Mouse (Mus musculus): Measurements from ENCODE around the gene Cdh6.

GRCm38 (mm10) chr15:13133370-13133769, 40.1 kb downstream of the Cdh6 start:
- TF ChIP-seq CTCF (IDR thresholded peaks at IDR 0.05; ENCODE audit: low read depth) (no peak), EP300 (IDR thresholded peaks at IDR 0.05; ENCODE audit: low read depth) (no peak)
